Mouse (Mus musculus) thymus, postnatal 36 days (tissue): ENCODE measurements at regions not wholly inside any gene's neighbourhood (a gene's known extent, or its start where the extent isn't known, plus 50 kb on each side); places are given as distances from the start of the nearest gene placed in this dataset.

Experiments used
- DNase-seq, 2 experiments: peaks; one replicate each; pipeline ENCODE4 v3.0.0; 2022; ENCODE audit warnings: mixed read lengths in 2 of 2

DNA sequence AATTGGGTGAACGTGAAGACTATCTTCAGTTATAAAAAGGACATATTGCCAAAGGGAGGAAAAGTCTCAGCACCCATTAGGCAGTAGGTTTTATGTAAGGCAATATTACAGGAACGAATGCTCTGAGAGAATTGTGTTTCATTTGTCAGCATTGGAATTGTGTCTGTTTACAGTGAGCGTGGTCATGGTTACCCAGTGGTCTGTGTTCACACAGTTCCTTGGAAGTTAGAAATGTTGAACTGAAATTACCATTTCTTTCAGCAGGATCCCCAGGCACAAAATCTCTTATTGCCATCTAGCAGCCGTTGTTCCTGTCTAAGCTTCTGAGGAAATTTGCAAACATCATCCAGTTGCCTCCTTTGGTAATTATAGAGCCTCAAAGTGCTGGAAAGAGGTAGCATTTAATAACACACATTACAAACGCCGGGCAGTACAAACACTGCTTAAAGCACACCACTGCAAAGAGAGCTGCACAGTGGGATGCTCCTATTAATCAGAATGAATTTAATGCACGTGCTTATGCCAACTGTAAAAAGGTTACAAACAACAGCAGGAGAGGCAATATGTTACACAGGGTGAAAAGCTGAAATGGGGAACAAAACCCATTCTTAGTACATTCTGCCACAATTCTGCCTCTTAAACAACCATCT lies 555.4 kb upstream of the Marcks start:
- DNase-seq = no peak

DNA sequence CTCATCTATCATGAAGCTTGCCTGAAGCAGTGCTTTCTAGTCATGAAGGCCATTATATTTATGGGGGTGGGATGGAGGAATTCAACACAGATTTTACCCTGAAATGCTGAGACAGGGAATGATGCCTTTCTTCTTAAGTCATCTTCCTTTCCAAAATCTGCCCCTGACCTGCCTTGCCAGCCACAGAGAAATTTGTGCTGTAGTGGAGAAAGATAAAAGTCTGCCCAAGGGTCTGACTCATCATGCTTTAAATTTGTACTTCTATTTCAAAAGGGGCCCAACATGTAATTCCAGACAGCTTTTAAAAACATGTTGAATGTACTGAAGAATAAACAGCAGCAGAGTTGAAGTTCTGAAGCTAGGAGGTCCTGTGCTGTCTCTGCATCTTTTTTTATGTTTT lies 554.1 kb upstream of the Marcks start:
- DNase-seq = no peak

DNA sequence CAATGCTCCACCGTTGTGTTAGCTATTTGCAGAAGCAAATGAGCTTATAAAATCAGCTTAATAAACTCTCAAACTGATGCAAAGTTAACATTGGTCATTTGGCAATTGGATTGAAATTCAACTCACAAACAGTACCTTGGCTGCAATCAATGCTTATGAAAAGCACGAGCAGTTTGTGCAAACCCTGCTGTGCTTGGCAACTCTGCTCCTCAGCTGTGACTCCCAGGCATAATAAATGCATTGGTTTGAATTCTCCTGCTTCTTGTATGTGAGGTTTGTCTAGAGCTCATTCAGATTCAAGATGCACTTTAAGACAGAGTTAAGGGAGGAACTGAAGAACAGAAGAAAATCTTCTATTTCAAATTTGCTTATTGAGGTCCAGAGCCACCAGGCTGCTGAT lies 553.2 kb upstream of the Marcks start:
- no peak for DNase-seq

DNA sequence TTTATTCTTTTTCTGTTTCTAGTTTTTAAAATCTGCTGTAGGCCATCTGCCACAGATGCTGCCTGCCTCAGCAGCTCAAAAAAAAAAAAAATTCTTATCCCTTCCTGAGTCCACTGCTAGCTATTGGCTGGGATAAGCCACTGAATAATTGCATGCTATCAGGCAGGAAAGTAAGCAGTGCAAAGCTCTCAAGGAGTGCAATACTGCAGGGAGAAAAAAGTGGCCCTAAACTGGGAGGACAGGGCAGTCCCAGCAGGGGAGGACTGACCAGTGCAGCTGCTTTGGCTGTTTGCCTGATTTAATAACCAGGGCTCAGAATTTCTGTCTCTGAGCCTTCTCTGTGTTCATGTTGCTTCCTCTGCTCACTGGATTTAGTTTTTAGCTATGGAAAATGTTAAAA lies 544.4 kb upstream of the Marcks start:
- no peak for DNase-seq

DNA sequence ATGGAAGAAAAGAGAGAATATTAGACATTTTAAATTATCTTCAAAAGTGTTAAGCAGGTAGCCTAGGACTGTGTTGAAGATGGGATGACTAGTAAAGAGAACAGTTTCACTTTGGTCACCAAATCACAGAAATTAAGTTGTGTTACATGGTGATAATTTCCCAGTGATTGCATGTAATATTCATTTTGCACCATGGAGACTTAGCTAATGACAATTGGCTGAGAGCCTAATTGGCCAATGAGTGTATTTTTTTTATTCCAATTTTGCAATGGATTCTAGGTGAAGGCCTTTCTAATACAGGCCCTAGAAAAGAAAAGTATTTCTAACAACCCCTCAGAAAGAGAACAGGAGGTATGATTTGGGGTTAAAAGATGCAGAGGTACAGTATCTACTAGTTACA lies 541.9 kb upstream of the Marcks start:
- no peak for DNase-seq

DNA sequence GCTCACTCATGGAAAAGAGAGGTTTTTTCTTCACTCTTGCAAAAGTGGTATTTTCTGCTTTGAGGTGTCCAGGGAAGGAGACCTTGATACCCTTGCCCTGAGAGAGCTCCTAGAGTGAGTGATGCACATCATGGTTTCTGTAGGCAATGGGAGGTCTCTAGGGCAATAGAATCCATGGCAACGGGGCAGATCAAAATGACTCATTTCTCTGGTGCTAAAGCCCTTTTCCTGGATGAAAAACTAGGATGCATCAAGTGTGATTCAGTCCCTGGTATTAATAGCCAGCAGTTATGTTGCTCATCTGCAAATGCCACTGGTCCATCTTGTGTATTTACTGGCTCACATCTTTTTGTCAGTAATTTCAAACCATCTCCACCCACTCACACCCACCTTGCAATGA lies 539.1 kb upstream of the Marcks start:
- no peak for DNase-seq

DNA sequence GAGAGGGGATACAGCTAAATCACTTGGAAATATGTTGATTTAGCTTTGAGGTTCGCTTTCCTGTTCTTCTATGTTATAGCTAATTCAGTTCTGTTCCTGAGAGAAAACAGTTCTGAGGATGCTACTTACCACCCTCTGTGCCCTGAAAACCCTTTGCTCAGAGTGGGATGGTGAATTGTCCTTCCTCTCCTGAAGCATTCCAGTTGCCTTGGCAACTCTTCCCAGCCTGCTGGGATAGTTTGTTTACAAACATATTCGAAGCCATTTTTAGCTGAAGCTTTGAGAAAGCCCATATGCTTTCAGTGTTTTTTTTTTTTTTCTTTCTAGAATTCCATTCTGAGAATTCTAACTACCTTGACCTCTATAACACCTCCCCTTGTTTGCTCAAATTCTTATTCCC lies 530.1 kb upstream of the Marcks start:
- DNase-seq = no peak

DNA sequence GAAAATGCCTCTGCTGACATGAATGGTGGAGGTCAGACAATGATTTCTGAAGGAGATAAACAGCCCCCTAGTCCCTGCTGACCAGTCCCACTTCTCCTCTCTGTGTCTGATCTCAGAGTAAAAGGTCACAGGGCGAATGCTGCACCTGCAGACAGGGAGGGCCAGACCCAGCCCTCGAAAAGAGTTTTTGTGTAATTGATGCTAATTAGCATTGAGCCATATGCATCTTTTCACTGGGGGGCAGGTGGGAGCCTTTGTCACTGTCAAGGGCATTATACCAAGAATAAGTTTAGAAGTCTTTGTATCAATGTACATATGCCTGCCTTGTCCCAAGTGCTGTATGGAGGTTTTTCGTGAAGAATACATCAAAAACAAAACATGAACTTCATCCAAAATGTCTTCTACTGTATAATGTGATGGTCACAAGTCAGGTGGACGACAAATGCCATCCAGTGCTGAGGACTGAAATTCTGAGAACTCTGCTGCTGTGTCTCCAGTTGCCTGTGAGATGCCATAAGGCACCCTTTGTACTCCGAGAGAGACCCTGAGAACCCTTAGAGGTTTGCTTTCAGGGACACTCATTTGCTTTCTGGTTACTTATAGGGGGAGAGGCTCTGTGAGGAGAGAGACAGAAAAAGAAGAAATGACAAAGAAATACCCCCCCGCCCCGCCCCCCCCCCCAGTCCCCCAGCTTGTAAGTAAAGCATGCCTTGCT lies 528.5 kb upstream of the Marcks start:
- no peak for DNase-seq

DNA sequence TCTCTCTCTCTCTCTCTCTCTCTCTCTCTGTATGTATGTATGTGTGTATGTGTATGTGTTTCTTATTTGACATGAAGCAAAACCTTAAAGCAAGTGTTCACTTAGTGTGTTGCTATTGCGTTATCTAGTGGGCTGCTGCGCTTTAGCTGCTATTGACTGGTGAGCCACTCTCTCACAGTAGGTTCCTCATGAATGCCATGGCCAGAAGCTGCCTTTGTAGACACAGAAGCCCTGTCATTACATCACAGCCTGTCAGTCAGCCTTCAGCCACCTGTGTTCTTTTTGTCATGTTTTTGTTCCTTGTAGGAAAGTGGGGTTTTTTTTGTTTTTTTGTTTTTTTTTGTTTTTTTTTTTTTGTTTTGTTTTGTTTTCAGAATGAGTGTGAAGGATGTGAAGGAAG lies 527.8 kb upstream of the Marcks start:
- no peak for DNase-seq

DNA sequence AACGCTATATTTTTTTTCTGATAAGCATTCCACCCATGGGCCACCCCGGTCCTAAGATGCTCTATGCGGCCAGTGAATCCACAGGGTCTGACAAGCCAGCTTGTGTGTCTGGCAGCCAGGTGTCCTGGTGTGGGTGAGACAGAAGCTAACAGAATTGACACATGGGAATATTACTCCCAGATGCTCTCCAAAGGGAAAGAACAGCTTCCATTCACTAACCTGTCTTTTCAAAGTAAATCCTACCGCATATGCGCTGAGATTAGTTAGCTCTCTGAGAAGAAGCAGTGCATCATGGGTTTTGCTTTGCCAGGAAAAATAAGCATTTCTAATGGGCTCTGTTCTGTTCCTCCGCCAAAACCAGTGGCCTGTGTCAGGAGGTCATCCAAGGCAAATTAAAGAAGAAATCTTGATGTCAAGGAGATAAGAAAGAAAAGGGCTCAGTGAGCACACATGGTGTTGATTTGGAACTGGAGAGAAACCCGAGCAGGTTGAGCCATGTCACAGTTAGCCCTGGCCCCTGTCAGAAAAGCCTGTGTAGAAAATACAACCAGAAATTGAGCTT lies 498.4 kb upstream of the Marcks start:
- DNase-seq = no peak

DNA sequence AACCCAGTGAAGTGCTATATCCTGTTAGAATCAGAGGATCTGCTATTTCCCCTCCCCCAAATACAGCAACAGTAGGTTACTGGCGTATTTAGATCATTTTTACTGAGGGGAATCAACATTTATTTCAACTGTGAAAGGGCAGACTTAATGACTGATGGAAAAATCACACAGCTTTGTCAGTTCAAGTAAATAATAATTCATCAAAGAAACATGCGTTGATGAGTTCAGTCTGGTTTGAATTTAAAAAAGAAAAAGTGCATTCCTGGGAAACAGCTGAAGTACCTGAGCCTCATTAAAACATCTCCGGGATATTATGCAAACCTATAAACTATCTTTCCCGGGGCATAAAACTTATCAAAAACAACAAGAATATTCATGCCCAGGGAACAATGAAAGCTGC lies 497.7 kb upstream of the Marcks start:
- DNase-seq = no peak

DNA sequence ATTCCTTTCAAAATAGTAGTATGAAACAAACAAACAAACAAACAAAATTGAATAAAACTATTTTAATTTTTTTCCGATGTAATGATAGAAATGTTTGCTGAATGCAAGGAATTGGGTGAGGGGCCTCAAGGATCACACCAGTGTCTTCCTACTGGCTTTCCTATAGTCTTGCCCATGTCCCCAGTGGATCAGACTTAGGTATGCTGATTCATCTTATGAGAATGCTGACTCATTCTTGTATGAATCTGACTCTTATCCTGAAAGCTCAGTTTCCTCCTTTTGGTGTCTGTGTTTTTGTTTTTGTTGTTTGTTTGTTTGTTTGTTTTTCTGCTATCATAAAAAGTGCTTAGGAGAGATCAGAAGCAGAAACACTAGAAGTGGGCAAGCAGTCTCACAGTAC lies 491.7 kb upstream of the Marcks start:
- DNase-seq = no peak

DNA sequence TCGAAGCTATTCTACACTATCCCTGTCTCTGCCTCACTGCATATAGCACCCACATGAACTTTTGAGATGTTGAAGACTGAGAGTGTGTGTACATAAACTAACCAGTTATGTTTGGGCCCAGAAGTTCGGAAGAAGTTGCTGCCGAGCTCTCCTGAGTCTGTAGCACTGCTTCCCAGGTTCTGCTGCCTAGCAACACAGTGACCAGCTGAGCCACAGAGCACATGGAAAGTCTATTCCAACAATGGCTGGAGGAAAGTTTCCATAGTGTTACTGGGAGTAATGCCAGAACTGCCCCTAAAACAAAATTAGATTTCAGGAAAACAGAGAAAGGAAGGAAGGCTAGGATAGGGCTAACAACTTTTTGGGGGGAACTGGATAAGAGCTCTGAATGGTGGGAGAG lies 489.2 kb upstream of the Marcks start:
- DNase-seq = no peak

DNA sequence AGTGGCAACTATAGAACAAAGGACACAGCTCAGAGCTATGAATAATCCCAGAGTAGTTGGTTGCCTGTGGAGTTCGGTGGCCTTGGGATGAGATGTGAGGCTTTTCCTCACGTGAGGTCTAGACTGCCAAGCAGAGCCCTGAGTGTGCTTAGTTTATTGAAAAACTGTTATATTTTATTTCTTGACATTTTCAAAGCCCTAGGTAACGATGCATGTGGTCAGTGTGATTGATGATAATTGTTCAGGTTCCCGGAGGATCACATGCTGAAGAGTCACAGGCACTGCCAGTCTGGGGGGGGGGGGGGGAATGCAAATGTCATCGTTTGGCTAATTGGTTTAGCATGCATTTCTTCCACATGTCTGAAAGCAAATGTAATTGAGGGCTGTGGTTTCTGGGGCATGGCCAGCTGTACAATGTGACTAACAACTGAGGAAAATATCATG lies 488.1 kb upstream of the Marcks start:
- DNase-seq = peak in 1 of 2 experiments; percentile 37

DNA sequence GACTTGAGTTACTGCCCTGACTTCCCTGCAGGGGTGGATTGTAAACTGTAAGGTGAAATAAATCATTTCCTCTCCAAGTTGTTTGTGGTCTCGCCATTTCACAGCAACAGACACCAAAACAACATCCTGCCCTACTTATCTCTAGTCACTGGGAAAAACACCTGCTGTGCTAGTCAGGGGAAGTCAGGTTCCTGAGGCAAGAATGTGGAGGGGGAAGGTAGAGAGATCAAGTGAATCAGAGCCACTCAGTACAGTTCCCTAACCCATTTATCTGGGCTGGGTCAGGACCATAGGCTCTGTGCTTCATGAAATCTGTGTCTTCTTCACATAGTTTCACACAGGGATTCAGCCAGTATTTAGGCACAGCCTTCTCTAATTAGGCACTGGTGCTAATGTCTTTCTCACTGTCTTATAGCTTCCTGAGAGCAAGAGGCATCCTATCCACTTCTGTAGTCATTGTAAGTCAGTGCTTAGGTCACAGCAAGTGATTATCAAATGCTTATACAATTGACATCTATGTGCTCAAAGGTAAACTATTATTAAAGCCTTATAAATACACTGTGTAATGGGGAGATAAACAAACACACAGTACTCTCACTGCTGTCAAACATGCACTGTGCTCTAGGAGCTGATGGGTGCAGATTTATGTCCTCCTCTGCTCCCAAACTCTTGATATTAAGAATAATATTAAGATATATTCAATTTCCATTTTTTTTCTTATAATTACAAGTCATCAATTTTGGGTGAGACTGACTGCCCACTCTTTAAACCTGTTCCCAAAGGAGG lies 487.4 kb upstream of the Marcks start:
- DNase-seq = peak; percentile 17 to 43

DNA sequence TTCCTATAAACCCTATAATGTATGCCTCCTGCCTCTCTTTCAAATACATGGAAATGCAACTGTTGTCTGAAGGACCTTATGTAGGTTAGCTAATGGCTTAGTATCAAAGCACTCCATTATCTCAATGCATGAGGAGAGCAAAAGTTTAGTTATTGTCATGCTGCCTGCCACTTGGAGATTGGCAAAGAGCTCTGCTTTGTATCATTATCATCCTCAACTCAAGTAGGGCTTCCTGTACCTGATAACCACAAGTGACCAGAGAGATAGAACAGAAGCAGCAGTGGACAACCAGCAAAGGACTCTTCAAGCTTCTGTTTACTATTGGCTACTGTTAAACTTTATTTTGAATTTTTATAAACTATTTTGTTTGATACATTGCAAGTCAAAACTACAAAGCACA lies 484.3 kb upstream of the Marcks start:
- no peak for DNase-seq

DNA sequence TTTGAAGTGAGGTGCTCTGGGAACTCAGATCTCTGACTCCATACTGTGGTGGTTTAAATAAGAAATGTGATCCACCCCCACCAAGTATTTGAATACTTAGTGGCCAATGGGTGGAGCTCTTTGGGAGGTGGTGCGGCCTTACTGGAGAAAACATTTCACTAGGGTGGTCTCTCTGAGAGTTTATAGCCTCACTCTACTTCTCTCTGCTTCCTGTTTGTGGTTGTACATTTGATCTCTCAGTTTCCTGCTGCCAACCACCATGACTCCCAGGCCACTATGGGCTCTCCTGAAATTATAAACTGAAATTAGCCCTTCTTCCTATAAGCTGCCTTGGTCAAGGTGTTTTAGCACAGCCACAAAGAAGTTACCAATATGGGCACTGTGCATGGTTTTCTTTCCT lies 479.9 kb upstream of the Marcks start:
- peak in 1 of 2 experiments; percentile 9 for DNase-seq

DNA sequence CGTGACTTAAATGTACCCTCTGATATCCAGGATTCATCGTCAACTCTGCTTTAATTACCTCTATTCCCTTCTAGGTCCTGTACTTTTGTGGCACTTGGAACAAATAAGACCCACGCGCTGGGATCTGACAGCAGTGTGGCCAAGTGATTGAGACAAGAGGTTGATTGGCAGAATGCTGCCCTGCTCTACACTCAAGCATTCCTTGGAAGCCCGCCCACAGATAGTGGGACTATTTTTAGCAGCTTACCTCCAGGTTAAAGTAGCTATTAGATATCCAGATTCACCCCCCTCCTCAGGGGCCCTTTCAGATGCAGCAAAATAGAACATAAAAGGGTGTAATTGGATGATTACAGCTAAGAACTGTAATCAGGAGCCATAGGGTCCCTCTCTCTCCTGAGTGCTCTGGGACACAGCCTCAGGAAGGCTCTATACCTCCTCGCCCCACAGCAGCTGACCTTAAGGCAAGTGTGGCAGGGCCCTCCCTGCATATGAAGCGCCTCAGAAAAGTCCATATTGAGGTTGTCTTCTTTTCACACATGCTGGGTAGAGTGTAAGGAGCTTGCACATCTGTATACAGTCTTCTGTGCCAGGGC lies 479.1 kb upstream of the Marcks start:
- no peak for DNase-seq

DNA sequence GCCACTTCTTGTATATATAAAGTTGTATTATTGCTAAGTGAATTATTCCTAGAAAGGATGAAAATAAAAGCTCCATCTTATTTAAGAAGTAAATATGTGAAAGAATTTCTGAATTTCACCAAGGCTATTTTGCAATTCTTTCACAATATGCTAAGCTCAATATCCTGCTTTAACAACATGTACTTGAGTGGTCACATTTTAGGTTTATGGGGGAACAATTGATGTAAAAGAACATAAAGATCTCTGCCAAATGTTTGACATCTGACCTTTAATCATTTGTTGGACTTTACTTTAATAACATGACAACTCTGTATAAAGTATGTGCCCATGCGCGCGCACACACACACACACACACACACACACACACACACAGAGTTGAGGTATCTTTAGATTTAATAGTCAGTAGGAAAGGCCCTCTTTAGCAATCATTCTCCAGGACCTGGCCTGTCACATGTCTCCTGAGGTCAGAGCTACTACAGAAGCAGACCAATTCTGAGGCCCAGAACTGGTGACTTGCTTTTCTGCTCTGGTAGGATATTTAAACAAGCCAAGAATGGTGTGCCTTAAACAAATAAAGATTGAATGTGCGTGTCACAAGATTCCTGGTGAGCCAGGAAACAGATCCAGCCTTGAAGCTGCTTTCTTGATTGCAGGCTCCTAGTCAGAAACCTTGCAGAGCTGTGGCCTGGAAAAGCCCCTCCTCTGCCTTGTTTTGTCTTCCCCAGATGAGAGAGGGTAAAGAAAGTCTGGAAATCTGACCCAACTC lies 477.4 kb upstream of the Marcks start:
- DNase-seq = no peak

DNA sequence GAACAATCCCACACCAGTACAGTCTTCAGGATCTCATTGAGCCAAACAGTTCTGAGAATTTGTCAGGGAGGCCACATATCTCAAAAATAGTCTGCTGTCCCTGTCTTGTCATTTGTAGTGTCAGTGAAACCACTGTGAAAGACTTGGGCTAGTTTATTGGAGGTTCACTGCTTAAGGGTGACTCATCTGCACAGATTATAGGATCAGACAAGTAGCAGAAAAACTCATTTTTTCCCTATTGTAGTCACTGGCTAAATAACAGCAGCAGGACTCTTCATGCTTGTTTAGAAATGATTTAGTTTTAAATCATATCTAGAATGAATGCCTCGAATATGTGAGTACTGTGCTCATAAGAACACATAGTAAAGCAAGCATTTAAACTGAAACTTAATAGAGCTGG lies 475.2 kb upstream of the Marcks start:
- no peak for DNase-seq

DNA sequence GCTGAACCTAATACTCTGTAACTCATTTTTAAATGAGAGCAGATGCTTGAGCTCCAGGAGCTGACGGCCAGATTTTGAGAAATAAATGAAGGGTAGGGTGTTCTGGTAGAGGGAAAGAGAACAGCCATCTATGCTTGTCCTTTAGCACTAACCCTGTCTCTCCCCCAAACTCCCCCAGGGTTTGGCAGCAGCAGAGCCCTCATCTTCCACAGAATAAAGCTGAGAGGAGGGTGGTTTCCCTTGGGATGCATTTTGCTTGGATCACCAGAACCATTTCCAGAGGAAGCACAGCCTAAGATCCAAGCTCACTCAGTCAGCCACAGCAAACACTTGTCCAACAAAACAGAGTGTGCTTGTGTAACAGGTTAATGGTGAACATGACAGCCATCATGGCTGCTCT lies 464.8 kb upstream of the Marcks start:
- no peak for DNase-seq

DNA sequence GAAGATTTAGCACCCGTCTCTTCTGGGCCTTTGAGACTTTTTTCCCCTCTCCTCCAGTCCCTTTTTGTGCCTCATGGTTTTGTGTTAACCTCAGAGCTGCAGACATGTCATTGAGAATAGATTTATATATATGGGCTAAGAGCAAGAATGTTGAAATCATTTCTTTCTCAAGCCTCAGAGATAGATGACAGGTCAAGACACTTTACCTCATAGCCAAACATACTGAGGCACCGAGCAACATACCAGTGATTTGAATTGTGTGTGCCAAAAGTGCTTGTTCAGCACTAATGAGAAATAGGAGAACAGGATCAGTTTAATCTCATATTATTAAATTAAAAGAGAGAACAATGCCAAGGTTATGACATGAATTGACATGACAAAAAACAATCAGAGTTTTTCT lies 464.2 kb upstream of the Marcks start:
- no peak for DNase-seq

DNA sequence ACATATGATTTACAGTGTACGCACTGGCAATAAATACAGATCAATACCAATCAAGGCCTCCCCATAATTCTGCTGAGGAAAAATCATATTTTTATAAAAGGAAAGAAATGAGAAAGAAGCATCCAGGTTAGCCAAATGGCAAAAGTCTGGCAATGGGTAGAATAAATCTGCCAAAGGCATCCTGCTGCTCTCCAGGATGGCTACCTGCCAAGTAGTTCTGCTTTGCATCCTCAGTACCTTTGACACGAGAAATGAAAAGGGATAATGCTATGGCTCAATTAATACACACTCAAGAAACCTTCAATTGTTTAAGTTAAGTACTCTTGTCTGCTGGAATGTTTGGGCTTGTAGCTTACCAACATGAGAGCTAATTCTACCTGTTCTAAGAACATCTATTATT lies 451.2 kb upstream of the Marcks start:
- DNase-seq = no peak
